Mouse (Mus musculus) kidney, postnatal 0 days (tissue): ENCODE measurements around the gene Sytl2. TPM values are rescaled to one million over a fixed set of nuclear protein-coding genes. Genes with fewer than 3 reads are reported as not detected.

Experiments
- ATAC-seq: fragments of 200-750 bp; cut with Nextera tagmentation; replicated peaks from 2 replicates; pipeline ENCODE4 v1.8.0; 2017; ENCODE audit warnings: low read depth, moderate number of reproducible peaks, moderate TSS enrichment, moderate library complexity; ENCODE audit not compliant: low FRiP score
- DNase-seq: peaks from one replicate; pipeline ENCODE4 v3.0.0-alpha.2; 2016; ENCODE audit warnings: low spot score
- H3K27ac ChIP-seq: fragments of 300-500 bp; sonication (generic); 2 replicates; pipeline ENCODE4 v1.5.1; 2014; ENCODE audit warnings: mild to moderate bottlenecking
- H3K27me3 ChIP-seq: fragments of 300-500 bp; sonication (generic); 2 replicates; pipeline ENCODE4 v1.6.1; 2014; ENCODE audit warnings: low read length, mixed read lengths; ENCODE audit not compliant: insufficient read depth
- H3K36me3 ChIP-seq: fragments of 300-500 bp; sonication (generic); 2 replicates; pipeline ENCODE4 v1.6.1; 2014; ENCODE audit warnings: low read length, mixed read lengths; ENCODE audit not compliant: insufficient read depth
- H3K4me1 ChIP-seq: fragments of 300-500 bp; sonication (generic); replicated peaks from 2 replicates; pipeline ENCODE4 v1.6.1; 2014; ENCODE audit warnings: antibody characterized with exemption, low read length, mixed read lengths; ENCODE audit not compliant: insufficient read depth
- H3K4me2 ChIP-seq: fragments of 300-500 bp; sonication (generic); 2 replicates; pipeline ENCODE4 v1.6.1; 2014; ENCODE audit warnings: mild to moderate bottlenecking, low read length, moderate library complexity, mixed read lengths
- H3K4me3 ChIP-seq: fragments of 300-500 bp; sonication (generic); replicated peaks from 2 replicates; pipeline ENCODE4 v1.5.1; 2014; ENCODE audit warnings: low read depth, low read length
- H3K9ac ChIP-seq: fragments of 300-500 bp; sonication (generic); 2 replicates; pipeline ENCODE4 v1.6.1; 2014; ENCODE audit warnings: low read depth, low read length
- H3K9me3 ChIP-seq: fragments of 300-500 bp; sonication (generic); replicated peaks from 2 replicates; pipeline ENCODE4 v1.6.1; 2016; ENCODE audit warnings: low read length, inconsistent platforms, mixed read lengths
- CTCF ChIP-seq: IDR thresholded peaks from 2 replicates; pipeline ENCODE4 v1.5.1; 2016; ENCODE audit warnings: antibody characterized with exemption, low read depth, mild to moderate bottlenecking, moderate library complexity
- WGBS: fragments of 180-500 bp; shearing (Covaris S2); extraction: QIAGEN DNeasy Blood & Tissue Kit; methylation state at CpG from one replicate; pipeline ENCODE4 v1.1.7; 2014; 5-methylcytosine and 5-hydroxymethylcytosine counted together
- polyA plus RNA-seq: library from polyadenylated mRNA; unstranded; fragments of >200 nt; fragmentation: Nextera tagmentation; extraction: Ambion mirVana; gene quantifications from 2 replicates; pipeline ENCODE4 v1.2.1, GENCODE M21; 2015

Gene Sytl2
- polyA plus RNA-seq, 1 experiment from 2014 or later = 16.5 TPM

- no peak for TF ChIP-seq CTCF
- WGBS = 55% methylated on average over 8 of the region's 8 CpGs
- H3K9ac ChIP-seq = no peak overlapping the region
- H3K4me2 ChIP-seq = no peak overlapping the region
- H3K9me3 ChIP-seq = no peaks in the 10 kb centered on the region
- H3K4me1 ChIP-seq = 0 out of 2 replicates have a peak, but pooled peaks cover 4% of the 10 kb centered on the region
- no peaks in the 10 kb centered on the region for H3K27me3 ChIP-seq
- peak overlapping the region; percentile 22 for H3K27ac ChIP-seq
- no peak for DNase-seq
- no peak overlapping the region for H3K4me3 ChIP-seq
- no peaks in the 10 kb centered on the region for H3K36me3 ChIP-seq
- no peak for ATAC-seq
These were observed 21.2 kb upstream of the Sytl2 start for GRCm38 (mm10) chr7:90280878-90281277.

DNA sequence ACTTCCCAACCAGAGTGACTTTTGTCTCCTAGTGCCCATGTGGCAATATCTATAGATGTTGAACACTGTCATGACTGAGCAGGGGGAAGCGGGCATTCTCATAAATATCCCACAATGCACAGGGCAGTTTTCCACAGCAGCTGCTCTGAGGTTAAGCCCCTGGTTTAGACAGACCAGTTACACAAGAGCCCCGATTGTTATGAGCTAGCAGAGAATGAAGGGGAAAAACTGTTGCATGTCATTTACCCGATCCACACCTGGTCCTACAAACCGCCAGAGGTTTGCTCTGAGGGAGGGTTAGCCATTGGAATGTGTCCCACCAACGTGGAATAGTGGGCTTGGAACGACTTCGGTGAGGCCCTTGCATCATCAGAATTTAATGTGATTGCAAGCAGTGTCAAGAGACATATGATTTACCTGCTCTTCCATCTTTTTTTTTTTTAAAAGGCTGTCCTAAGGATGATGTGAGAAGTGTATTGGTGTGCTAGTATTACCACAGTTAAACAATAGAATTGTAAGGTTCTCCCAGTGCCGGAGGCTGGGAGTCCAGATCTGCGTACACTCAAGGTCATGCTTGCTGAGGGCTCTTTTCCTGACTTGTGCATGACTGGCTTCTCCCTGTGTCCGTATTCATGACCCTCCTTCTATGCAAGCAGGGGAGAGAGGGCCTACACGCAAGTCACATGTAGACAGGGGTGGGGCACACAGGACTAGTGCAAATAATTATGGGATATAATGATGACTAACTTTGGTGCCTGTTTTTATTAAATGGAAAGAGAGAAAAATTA lies 20.1 kb upstream of the Sytl2 start:
- WGBS = 63% methylated on average over 11 of the region's 11 CpGs
- Histone ChIP-seq H3K9ac (no peak overlapping the region), H3K4me1 (0 out of 2 replicates have a peak, but pooled peaks cover 4% of the 10 kb centered on the region), H3K4me3 (no peak overlapping the region), H3K27me3 (no peaks in the 10 kb centered on the region), H3K4me2 (no peak overlapping the region), H3K9me3 (no peaks in the 10 kb centered on the region), H3K36me3 (no peaks in the 10 kb centered on the region), H3K27ac (no peak overlapping the region; the same call in 1 of the 2 replicates)
- no peak for TF ChIP-seq CTCF
- DNase-seq (no peak), ATAC-seq (no peak)

GRCm38 (mm10) chr7:90282786-90283185 lies 19.3 kb upstream of the Sytl2 start:
- 71% methylated on average over 1 of the region's 1 CpGs for WGBS
- 0 out of 2 replicates have a peak, but pooled peaks cover 4% of the 10 kb centered on the region for H3K4me1 ChIP-seq
- no peaks in the 10 kb centered on the region for H3K27me3 ChIP-seq
- no peak for DNase-seq
- H3K36me3 ChIP-seq = no peaks in the 10 kb centered on the region
- H3K9ac ChIP-seq = no peak overlapping the region
- ATAC-seq = no peak
- no peaks in the 10 kb centered on the region for H3K9me3 ChIP-seq
- H3K27ac ChIP-seq = no peak overlapping the region
- H3K4me2 ChIP-seq = no peak overlapping the region
- no peak overlapping the region for H3K4me3 ChIP-seq
- TF ChIP-seq CTCF = no peak

DNA sequence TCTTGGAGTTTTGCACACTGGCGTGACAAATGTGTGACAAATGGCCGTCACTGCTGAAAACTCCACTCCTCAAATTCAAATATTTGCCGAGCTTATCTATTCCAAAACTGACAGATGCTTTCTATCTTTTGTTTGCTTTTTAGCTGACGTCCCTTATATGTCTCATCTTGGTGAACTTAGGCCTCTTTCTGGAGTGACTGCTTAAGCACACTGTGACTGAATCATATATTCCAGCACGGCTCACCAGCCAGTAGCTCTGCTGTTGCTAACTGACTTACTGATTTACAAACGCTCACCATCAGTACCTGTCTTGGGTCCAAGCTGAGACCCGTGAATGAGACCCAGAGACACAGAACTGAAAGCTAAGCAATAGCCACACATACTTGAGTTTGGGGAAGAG lies 17.3 kb upstream of the Sytl2 start:
- no peak for TF ChIP-seq CTCF
- DNase-seq (no peak), ATAC-seq (no peak)
- Histone ChIP-seq H3K4me2 (no peak overlapping the region), H3K4me1 (no peaks in the 10 kb centered on the region), H3K9ac (no peak overlapping the region), H3K4me3 (no peak overlapping the region), H3K27me3 (no peaks in the 10 kb centered on the region), H3K9me3 (no peaks in the 10 kb centered on the region), H3K27ac (no peak overlapping the region), H3K36me3 (no peaks in the 10 kb centered on the region)
- WGBS = 69% methylated on average over 7 of the region's 7 CpGs

- no peak overlapping the region for H3K27ac ChIP-seq
- H3K9ac ChIP-seq = no peak overlapping the region
- WGBS = 81% methylated on average over 6 of the region's 6 CpGs
- H3K9me3 ChIP-seq = no peaks in the 10 kb centered on the region
- H3K4me2 ChIP-seq = no peak overlapping the region
- DNase-seq = no peak
- ATAC-seq = no peak
- no peaks in the 10 kb centered on the region for H3K27me3 ChIP-seq
- TF ChIP-seq CTCF = no peak
- H3K36me3 ChIP-seq = no peaks in the 10 kb centered on the region
- H3K4me1 ChIP-seq = no peaks in the 10 kb centered on the region
- H3K4me3 ChIP-seq = no peak overlapping the region
These were observed 10.2 kb upstream of the Sytl2 start for GRCm38 (mm10) chr7:90291885-90292284.

GRCm38 (mm10) chr7:90302647-90303552 lies 848 bp downstream of the Sytl2 start:
- Histone ChIP-seq H3K9me3 (no peaks in the 10 kb centered on the region), H3K27ac (no peak overlapping the region), H3K4me2 (peak overlapping the region; percentile 96), H3K36me3 (no peaks in the 10 kb centered on the region), H3K4me3 (peak overlapping the region; percentile 63), H3K9ac (peak overlapping the region; percentile 61), H3K27me3 (no peaks in the 10 kb centered on the region), H3K4me1 (no peaks in the 10 kb centered on the region)
- ATAC-seq (peak; percentile 47; the same call in 1 of the 2 replicates), DNase-seq (peak; percentile 40)
- WGBS = 2% methylated on average over 27 of the region's 27 CpGs
- TF ChIP-seq CTCF = no peak
